Mouse (Mus musculus) bone marrow, adult 2 months (tissue): ENCODE results near the gene Prdx5.

Source experiments
- CTCF ChIP-seq: fragments of 200-500 bp; IDR thresholded peaks from 2 replicates; pipeline ENCODE4 v1.5.1; 2011; ENCODE audit warnings: low read length, control low read depth; ENCODE audit not compliant: control insufficient read depth, insufficient read depth
- POLR2A ChIP-seq: fragments of 200-500 bp; IDR thresholded peaks from 2 replicates; pipeline ENCODE4 v1.6.1; 2011; ENCODE audit warnings: low read depth, mild to moderate bottlenecking, control low read depth, low read length, borderline replicate concordance; ENCODE audit not compliant: control insufficient read depth

- no peak for TF ChIP-seq POLR2A
- TF ChIP-seq CTCF: no peak
Measured at GRCm38 (mm10) chr19:6906199-6906598, 3.7 kb downstream of the Prdx5 start.
